Mouse (Mus musculus) heart, embryonic 13.5 days (tissue): ENCODE measurements around the gene Zfp28. TPM values are rescaled to one million over a fixed set of nuclear protein-coding genes. Genes with fewer than 3 reads are reported as not detected.

Experiments used
- ATAC-seq: fragments of 200-750 bp; cut with Nextera tagmentation; 2 replicates; pipeline ENCODE4 v1.8.0; 2017; ENCODE audit warnings: moderate TSS enrichment; ENCODE audit not compliant: insufficient number of reproducible peaks, low FRiP score, low TSS enrichment; ENCODE audit errors: extremely low read depth
- H3K27ac ChIP-seq: fragments of 300-500 bp; sonication (generic); replicated peaks from 2 replicates; pipeline ENCODE4 v1.5.1; 2015; ENCODE audit warnings: moderate library complexity, mild to moderate bottlenecking, inconsistent platforms
- H3K27me3 ChIP-seq: fragments of 300-500 bp; sonication (generic); replicated peaks from 2 replicates; pipeline ENCODE4 v1.6.1; 2015; ENCODE audit warnings: mild to moderate bottlenecking, inconsistent platforms
- H3K36me3 ChIP-seq: fragments of 300-500 bp; sonication (generic); 2 replicates; pipeline ENCODE4 v1.6.1; 2015; ENCODE audit warnings: mild to moderate bottlenecking, inconsistent platforms
- H3K4me1 ChIP-seq: fragments of 300-500 bp; sonication (generic); 2 replicates; pipeline ENCODE4 v1.6.1; 2015; ENCODE audit warnings: inconsistent platforms
- H3K4me2 ChIP-seq: fragments of 300-500 bp; sonication (generic); 2 replicates; pipeline ENCODE4 v1.6.1; 2015; ENCODE audit warnings: inconsistent platforms, mild to moderate bottlenecking, moderate library complexity
- H3K4me3 ChIP-seq: fragments of 300-500 bp; sonication (generic); 2 replicates; pipeline ENCODE4 v1.5.1; 2015; ENCODE audit warnings: moderate library complexity, mild to moderate bottlenecking, inconsistent platforms
- H3K9ac ChIP-seq: fragments of 300-500 bp; sonication (generic); 2 replicates; pipeline ENCODE4 v1.6.1; 2015; ENCODE audit warnings: inconsistent platforms, mild to moderate bottlenecking, moderate library complexity
- H3K9me3 ChIP-seq: fragments of 300-500 bp; sonication (generic); 2 replicates; pipeline ENCODE4 v1.6.1; 2016; ENCODE audit warnings: inconsistent platforms
- WGBS: fragments of 180-500 bp; shearing (Covaris S2); methylation state at CpG from one replicate; pipeline ENCODE4 v1.1.7; 2015; ENCODE audit warnings: mixed read lengths; 5-methylcytosine and 5-hydroxymethylcytosine counted together
- polyA plus RNA-seq: library from polyadenylated mRNA; unstranded; fragments of >200 nt; fragmentation: Nextera tagmentation; extraction: Ambion mirVana; gene quantifications from 2 replicates; pipeline ENCODE4 v1.2.1, GENCODE M21; 2015

Gene Zfp28
- polyA plus RNA-seq, 1 experiment from 2014 or later, result 7.4 TPM

GRCm38 (mm10) chr7:6410043-6410442 lies 26.9 kb downstream of the Zfp28 start, which contains the start of gene Gm20715:
Gene Gm20715, plus strand, starts transcription at chr7:6410277.
- H3K4me1 ChIP-seq, result no peaks in the 10 kb centered on the region
- H3K27ac ChIP-seq, result no peak within 1 kb of the TSS
- H3K36me3 ChIP-seq, result no peaks in the 10 kb centered on the region
- H3K27me3 ChIP-seq, result peaks cover 6% of the 10 kb centered on the region
- no peak within 1 kb of the TSS for H3K4me2 ChIP-seq
- WGBS, result 1% methylated on average over 17 of the region's 17 CpGs
- H3K9ac ChIP-seq, result no peak within 1 kb of the TSS
- peaks cover 4% of the 10 kb centered on the region for H3K9me3 ChIP-seq
- ATAC-seq, result peak; percentile 66; the same call in 1 of the 2 replicates
- H3K4me3 ChIP-seq, result no peak within 1 kb of the TSS

- H3K27ac ChIP-seq, result no peak overlapping the region
- H3K27me3 ChIP-seq, result peaks cover 16% of the 10 kb centered on the region
- peaks cover 4% of the 10 kb centered on the region for H3K9me3 ChIP-seq
- H3K4me2 ChIP-seq, result no peak overlapping the region
- no peak for ATAC-seq
- H3K4me1 ChIP-seq, result no peaks in the 10 kb centered on the region
- no peak overlapping the region for H3K4me3 ChIP-seq
- no peaks in the 10 kb centered on the region for H3K36me3 ChIP-seq
- H3K9ac ChIP-seq, result no peak overlapping the region
- WGBS, result 7% methylated on average over 21 of the region's 22 CpGs
Measured at GRCm38 (mm10) chr7:6414626-6415441, 31.7 kb downstream of the Zfp28 start.

DNA sequence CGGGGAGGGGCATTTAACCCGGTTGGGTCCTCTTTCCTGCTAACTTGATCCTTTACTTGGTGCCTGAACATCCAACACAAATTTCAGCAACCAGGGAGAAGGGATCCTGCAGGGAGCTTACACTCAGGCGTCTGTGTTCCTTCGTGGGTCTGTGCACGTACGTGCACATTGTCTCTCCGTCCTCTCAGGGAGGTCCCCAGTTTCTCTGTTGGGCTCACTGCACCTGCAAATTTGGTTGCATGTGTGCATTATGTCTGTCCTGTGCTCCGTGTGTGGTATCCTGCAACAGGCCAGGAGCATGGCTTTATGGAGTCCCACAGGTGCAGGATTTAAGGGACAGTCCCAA lies 32.3 kb downstream of the Zfp28 start:
- H3K27ac ChIP-seq, result no peak overlapping the region
- no peaks in the 10 kb centered on the region for H3K4me1 ChIP-seq
- 14% methylated on average over 8 of the region's 8 CpGs for WGBS
- H3K9ac ChIP-seq, result no peak overlapping the region
- H3K9me3 ChIP-seq, result peaks cover 4% of the 10 kb centered on the region
- no peak overlapping the region for H3K4me3 ChIP-seq
- H3K27me3 ChIP-seq, result peaks cover 16% of the 10 kb centered on the region
- H3K36me3 ChIP-seq, result no peaks in the 10 kb centered on the region
- ATAC-seq, result no peak
- no peak overlapping the region for H3K4me2 ChIP-seq

DNA sequence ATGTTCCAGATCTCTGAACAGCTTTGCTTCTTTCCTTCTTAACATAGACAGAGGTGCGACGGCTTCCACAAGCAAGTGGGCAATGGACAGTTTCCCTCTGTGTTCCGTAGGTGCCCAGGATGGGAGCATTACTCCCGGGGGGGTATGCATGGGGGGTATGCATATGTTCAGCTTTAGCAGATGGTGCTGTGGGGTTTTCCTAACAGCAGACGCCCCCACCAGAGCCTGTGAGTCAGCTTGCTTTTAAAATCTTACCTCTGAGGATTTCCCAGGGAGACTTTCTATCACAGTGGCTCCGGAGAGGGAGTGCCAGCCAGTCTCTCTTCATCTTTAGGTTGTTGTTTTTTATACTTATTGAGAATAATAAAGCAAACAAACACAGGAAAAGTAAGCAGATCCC lies 36.8 kb downstream of the Zfp28 start:
- Histone ChIP-seq H3K4me3 (no peak overlapping the region), H3K36me3 (no peaks in the 10 kb centered on the region), H3K27ac (no peak overlapping the region), H3K9me3 (0 out of 2 replicates have a peak, but pooled peaks cover 6% of the 10 kb centered on the region), H3K27me3 (peaks cover 11% of the 10 kb centered on the region), H3K4me1 (no peaks in the 10 kb centered on the region), H3K4me2 (no peak overlapping the region), H3K9ac (no peak overlapping the region)
- ATAC-seq, result no peak
- 76% methylated on average over 6 of the region's 6 CpGs for WGBS

- H3K4me3 ChIP-seq, result no peak overlapping the region
- H3K36me3 ChIP-seq, result no peaks in the 10 kb centered on the region
- H3K9ac ChIP-seq, result no peak overlapping the region
- no peaks in the 10 kb centered on the region for H3K27me3 ChIP-seq
- H3K4me1 ChIP-seq, result no peaks in the 10 kb centered on the region
- H3K27ac ChIP-seq, result no peak overlapping the region
- H3K9me3 ChIP-seq, result peaks cover 5% of the 10 kb centered on the region
- H3K4me2 ChIP-seq, result no peak overlapping the region
- WGBS, result 78% methylated on average over 3 of the region's 3 CpGs
- ATAC-seq, result no peak
Measured at GRCm38 (mm10) chr7:6429381-6429780, 46.3 kb downstream of the Zfp28 start.

DNA sequence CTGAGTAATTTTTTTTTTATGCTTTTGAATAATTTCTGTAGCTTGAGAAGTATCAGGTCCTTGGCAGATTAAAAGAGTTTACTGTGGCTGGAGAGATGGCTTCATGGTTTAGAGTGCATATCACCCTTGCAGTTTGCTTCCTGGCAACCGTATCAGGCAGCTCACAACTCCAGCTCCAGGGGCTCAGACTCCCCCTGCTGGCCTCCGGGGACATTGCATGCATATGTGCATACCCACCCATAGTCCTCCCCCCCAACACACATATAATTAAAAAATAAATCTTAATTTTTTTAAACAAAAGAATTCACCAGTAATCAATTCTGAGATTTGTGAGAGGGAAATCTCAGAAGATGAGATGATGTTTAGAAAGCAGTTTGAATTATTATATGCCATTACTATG lies 47.2 kb downstream of the Zfp28 start:
- ATAC-seq, result no peak
- H3K27ac ChIP-seq, result no peak overlapping the region
- WGBS, result 40% methylated on average over 2 of the region's 2 CpGs
- H3K9me3 ChIP-seq, result peaks cover 5% of the 10 kb centered on the region
- no peaks in the 10 kb centered on the region for H3K27me3 ChIP-seq
- no peak overlapping the region for H3K9ac ChIP-seq
- no peak overlapping the region for H3K4me3 ChIP-seq
- no peaks in the 10 kb centered on the region for H3K4me1 ChIP-seq
- no peaks in the 10 kb centered on the region for H3K36me3 ChIP-seq
- no peak overlapping the region for H3K4me2 ChIP-seq

GRCm38 (mm10) chr7:6438388-6438787 lies 55.3 kb downstream of the Zfp28 start, which contains the start of gene Olfr1344:
Gene Olfr1344, plus strand, starts transcription at chr7:6438688.
- Histone ChIP-seq H3K4me3 (no peak within 1 kb of the TSS), H3K27ac (no peak within 1 kb of the TSS), H3K9me3 (no peaks in the 10 kb centered on the region; the same call in 1 of the 2 replicates), H3K9ac (no peak within 1 kb of the TSS), H3K36me3 (no peaks in the 10 kb centered on the region), H3K4me2 (no peak within 1 kb of the TSS), H3K27me3 (no peaks in the 10 kb centered on the region), H3K4me1 (no peaks in the 10 kb centered on the region)
- WGBS, result 60% methylated on average over 3 of the region's 3 CpGs
- no peak for ATAC-seq

DNA sequence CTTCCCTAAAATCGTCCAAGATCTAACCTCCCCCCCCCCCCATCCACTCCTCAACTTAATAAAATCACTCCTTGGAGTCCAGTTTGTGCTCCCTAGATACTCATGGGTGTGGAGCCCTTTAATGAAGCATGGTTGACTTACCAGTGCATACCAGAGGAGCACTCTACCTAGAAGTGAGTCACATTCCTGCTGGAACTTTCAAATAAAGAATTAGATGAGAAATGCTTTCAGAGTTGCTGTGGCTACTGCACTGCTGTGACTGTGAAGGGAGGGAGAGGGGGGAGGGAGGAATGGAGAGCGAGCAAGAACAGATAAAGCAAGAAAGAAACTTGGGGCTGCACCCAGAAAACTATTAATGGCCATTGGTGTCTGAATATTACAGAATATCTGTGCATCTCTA lies 58.1 kb downstream of the Zfp28 start:
- Histone ChIP-seq H3K9ac (no peak overlapping the region), H3K4me2 (no peak overlapping the region), H3K27ac (no peak overlapping the region), H3K27me3 (no peaks in the 10 kb centered on the region), H3K9me3 (no peaks in the 10 kb centered on the region; the same call in 1 of the 2 replicates), H3K36me3 (no peaks in the 10 kb centered on the region), H3K4me1 (no peaks in the 10 kb centered on the region), H3K4me3 (no peak overlapping the region)
- no peak for ATAC-seq
- 42% methylated on average over 2 of the region's 2 CpGs for WGBS

Other genes starting within 250 kb of the Zfp28 start
- gene Zfp787, start 227.3 kb upstream of the Zfp28 start, polyA plus RNA-seq, result 19.1 and 20.0 TPM in 2 replicates
- 26.8 and 34.0 TPM in 2 replicates for gene Zfp444, start 211.1 kb upstream of the Zfp28 start, polyA plus RNA-seq
- not detected in 2 replicates for gene Galp, start 186.2 kb upstream of the Zfp28 start, polyA plus RNA-seq
- gene Zscan5b, start 161.0 kb upstream of the Zfp28 start, polyA plus RNA-seq, result not detected in 2 replicates
- gene Epp13, start 130.6 kb upstream of the Zfp28 start, polyA plus RNA-seq, result not detected in 2 replicates
- gene Zfp667, start 96.7 kb upstream of the Zfp28 start, polyA plus RNA-seq, result 3.6 and 4.2 TPM in 2 replicates
- gene Zfp583, start 52.0 kb upstream of the Zfp28 start, polyA plus RNA-seq, result 2.7 and 4.6 TPM in 2 replicates
- gene Gm3854, start 39.5 kb upstream of the Zfp28 start, polyA plus RNA-seq, result 1.0 and 1.2 TPM in 2 replicates
- 1.1 TPM in 2 replicates for gene Zfp78, start 20.0 kb upstream of the Zfp28 start, polyA plus RNA-seq
- gene Smim17, start 15.4 kb downstream of the Zfp28 start, polyA plus RNA-seq, result not detected in 2 replicates
- gene Gm20715, start 27.0 kb downstream of the Zfp28 start, polyA plus RNA-seq, result not detected in 2 replicates
- not detected in 2 replicates for gene Olfr1344, start 55.4 kb downstream of the Zfp28 start, polyA plus RNA-seq
- gene Olfr1336, start 72.9 kb downstream of the Zfp28 start, polyA plus RNA-seq, result not detected in 2 replicates
- not detected in 2 replicates for gene Olfr1346, start 83.8 kb downstream of the Zfp28 start, polyA plus RNA-seq
- gene Olfr5, start 103.6 kb downstream of the Zfp28 start, polyA plus RNA-seq, result not detected in 2 replicates
- not detected in 2 replicates for gene Olfr1347, start 116.5 kb downstream of the Zfp28 start, polyA plus RNA-seq
- not detected in 2 replicates for gene Olfr1348, start 125.5 kb downstream of the Zfp28 start, polyA plus RNA-seq
- not detected in 2 replicates for gene Olfr1349, start 139.7 kb downstream of the Zfp28 start, polyA plus RNA-seq
- not detected in 2 replicates for gene Olfr1350, start 181.5 kb downstream of the Zfp28 start, polyA plus RNA-seq